Mouse (Mus musculus) embryonic facial prominence, embryonic 15.5 days (tissue): Measurements from ENCODE around the gene Adam23. TPM values are rescaled to one million over a fixed set of nuclear protein-coding genes. Genes with fewer than 3 reads are reported as not detected.

Source experiments
- ATAC-seq: fragments of 200-750 bp; cut with Nextera tagmentation; 2 replicates; pipeline ENCODE4 v1.8.0; 2017; ENCODE audit warnings: low read depth, moderate TSS enrichment; ENCODE audit not compliant: insufficient number of reproducible peaks, low FRiP score, low TSS enrichment
- H3K27ac ChIP-seq: fragments of 300-500 bp; sonication (generic); replicated peaks from 2 replicates; pipeline ENCODE4 v1.5.1; 2015; ENCODE audit warnings: mild to moderate bottlenecking, inconsistent platforms
- H3K27me3 ChIP-seq: fragments of 300-500 bp; sonication (generic); 2 replicates; pipeline ENCODE4 v1.6.1; 2015; ENCODE audit warnings: inconsistent platforms
- H3K36me3 ChIP-seq: fragments of 300-500 bp; sonication (generic); 2 replicates; pipeline ENCODE4 v1.6.1; 2015; ENCODE audit warnings: mild to moderate bottlenecking, inconsistent platforms
- H3K4me1 ChIP-seq: fragments of 300-500 bp; sonication (generic); 2 replicates; pipeline ENCODE4 v1.6.1; 2015; ENCODE audit warnings: inconsistent platforms
- H3K4me2 ChIP-seq: fragments of 300-500 bp; sonication (generic); replicated peaks from 2 replicates; pipeline ENCODE4 v1.6.1; 2015; ENCODE audit warnings: mild to moderate bottlenecking, inconsistent platforms
- H3K4me3 ChIP-seq: fragments of 300-500 bp; sonication (generic); replicated peaks from 2 replicates; pipeline ENCODE4 v1.5.1; 2015; ENCODE audit warnings: mild to moderate bottlenecking, inconsistent platforms
- H3K9ac ChIP-seq: fragments of 300-500 bp; sonication (generic); 2 replicates; pipeline ENCODE4 v1.6.1; 2015; ENCODE audit warnings: inconsistent platforms
- H3K9me3 ChIP-seq: fragments of 300-500 bp; sonication (generic); replicated peaks from 2 replicates; pipeline ENCODE4 v1.6.1; 2016; ENCODE audit warnings: inconsistent platforms
- WGBS: fragments of 180-500 bp; shearing (Covaris S2); methylation state at CpG from one replicate; pipeline ENCODE4 v1.1.7; 2015; 5-methylcytosine and 5-hydroxymethylcytosine counted together
- polyA plus RNA-seq: library from polyadenylated mRNA; unstranded; fragments of >200 nt; fragmentation: Nextera tagmentation; extraction: Ambion mirVana; gene quantifications from 2 replicates; pipeline ENCODE4 v1.2.1, GENCODE M21; 2015

Adam23 gene
- polyA plus RNA-seq, 1 experiment from 2014 or later: 4.5 TPM

DNA sequence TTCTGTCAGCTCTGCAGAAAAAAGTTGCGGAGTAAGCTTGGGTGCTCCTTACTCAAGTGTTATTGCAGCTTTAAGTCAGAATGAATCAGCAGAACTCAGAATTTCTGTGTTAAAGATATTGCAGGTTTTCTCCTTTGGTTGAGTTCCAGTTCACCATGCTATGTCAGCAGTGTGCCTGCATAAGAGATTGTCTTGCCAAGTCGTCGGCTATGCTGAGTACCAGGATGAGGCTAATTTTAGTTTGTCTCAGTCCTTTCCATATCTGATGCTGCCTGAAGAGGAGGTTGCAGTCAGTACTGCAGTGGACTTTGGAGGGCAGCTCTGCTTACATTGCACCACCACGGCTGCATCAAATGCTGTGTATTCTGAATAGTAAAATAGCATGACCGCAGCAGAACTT is 33.3 kb downstream of the Adam23 start:
- Histone ChIP-seq H3K9ac (no peak overlapping the region), H3K36me3 (no peaks in the 10 kb centered on the region), H3K27ac (no peak overlapping the region), H3K4me3 (no peak overlapping the region), H3K9me3 (no peaks in the 10 kb centered on the region), H3K4me1 (no peaks in the 10 kb centered on the region), H3K4me2 (no peak overlapping the region), H3K27me3 (no peaks in the 10 kb centered on the region)
- WGBS: 87% methylated on average over 5 of the region's 5 CpGs
- ATAC-seq: no peak

GRCm38 (mm10) chr1:63484646-63485045 is 39.0 kb downstream of the Adam23 start:
- Histone ChIP-seq H3K4me3 (no peak overlapping the region), H3K27me3 (no peaks in the 10 kb centered on the region), H3K9ac (no peak overlapping the region), H3K36me3 (no peaks in the 10 kb centered on the region), H3K27ac (no peak overlapping the region), H3K9me3 (no peaks in the 10 kb centered on the region), H3K4me1 (no peaks in the 10 kb centered on the region), H3K4me2 (no peak overlapping the region)
- ATAC-seq: no peak
- WGBS: 86% methylated on average over 6 of the region's 6 CpGs

GRCm38 (mm10) chr1:63486646-63487045 is 41.0 kb downstream of the Adam23 start:
- Histone ChIP-seq H3K36me3 (no peaks in the 10 kb centered on the region), H3K27ac (no peak overlapping the region), H3K4me3 (no peak overlapping the region), H3K9me3 (no peaks in the 10 kb centered on the region), H3K9ac (no peak overlapping the region), H3K4me2 (no peak overlapping the region), H3K27me3 (no peaks in the 10 kb centered on the region), H3K4me1 (no peaks in the 10 kb centered on the region)
- no peak for ATAC-seq
- WGBS: 70% methylated on average over 2 of the region's 2 CpGs

DNA sequence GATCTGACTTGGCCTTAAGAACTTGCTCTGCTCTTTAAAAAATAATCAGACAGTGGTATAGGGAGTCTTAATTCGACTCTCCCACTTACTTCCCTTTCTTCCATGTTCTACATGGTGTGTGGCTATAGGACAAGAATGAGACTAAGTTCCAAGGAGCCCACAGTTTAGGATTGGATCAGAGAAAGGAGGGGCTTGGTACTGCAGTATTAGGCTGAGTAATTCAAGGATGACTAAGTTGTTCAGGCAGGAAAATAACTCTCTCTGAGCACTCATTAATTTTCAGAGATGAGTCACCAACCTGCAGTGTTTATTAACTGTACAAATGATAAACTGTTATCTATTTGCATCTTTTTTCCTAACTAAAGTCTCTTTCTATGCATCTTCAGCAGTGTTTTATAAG is 45.3 kb downstream of the Adam23 start:
- Histone ChIP-seq H3K27ac (no peak overlapping the region), H3K36me3 (no peaks in the 10 kb centered on the region), H3K27me3 (no peaks in the 10 kb centered on the region), H3K9me3 (no peaks in the 10 kb centered on the region), H3K4me1 (no peaks in the 10 kb centered on the region), H3K4me2 (no peak overlapping the region), H3K4me3 (no peak overlapping the region), H3K9ac (no peak overlapping the region)
- no peak for ATAC-seq
- WGBS: 57% methylated on average over 1 of the region's 1 CpGs

DNA sequence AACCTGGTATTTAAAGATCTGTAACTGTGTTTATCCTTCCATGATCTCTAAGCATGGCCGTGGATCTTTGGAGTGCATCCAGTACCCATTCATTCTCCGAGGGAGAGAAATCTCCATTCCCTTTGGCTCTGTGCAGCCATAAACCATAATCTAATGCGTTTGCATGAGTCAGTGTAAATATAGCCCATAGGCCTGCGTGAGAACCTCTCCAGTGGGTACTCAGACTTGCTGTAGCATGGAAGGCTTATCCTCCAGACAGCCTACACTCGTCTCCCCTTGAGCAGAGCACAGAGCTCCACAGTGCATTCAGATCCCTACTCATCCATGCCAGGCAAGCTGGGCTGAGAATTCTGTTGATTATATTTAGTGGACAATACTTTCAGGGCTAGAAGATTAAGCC is 47.6 kb downstream of the Adam23 start:
- Histone ChIP-seq H3K27ac (no peak overlapping the region), H3K4me1 (no peaks in the 10 kb centered on the region), H3K4me3 (no peak overlapping the region), H3K36me3 (no peaks in the 10 kb centered on the region), H3K27me3 (no peaks in the 10 kb centered on the region), H3K9ac (no peak overlapping the region), H3K4me2 (no peak overlapping the region), H3K9me3 (no peaks in the 10 kb centered on the region)
- ATAC-seq: no peak
- WGBS: 60% methylated on average over 5 of the region's 5 CpGs

GRCm38 (mm10) chr1:63507386-63507785 is 61.7 kb downstream of the Adam23 start:
- Histone ChIP-seq H3K27me3 (no peaks in the 10 kb centered on the region), H3K9ac (no peak overlapping the region), H3K27ac (no peak overlapping the region), H3K9me3 (no peaks in the 10 kb centered on the region), H3K4me1 (no peaks in the 10 kb centered on the region), H3K36me3 (no peaks in the 10 kb centered on the region), H3K4me2 (no peak overlapping the region), H3K4me3 (no peak overlapping the region)
- no peak for ATAC-seq
- 40% methylated on average over 4 of the region's 4 CpGs for WGBS

DNA sequence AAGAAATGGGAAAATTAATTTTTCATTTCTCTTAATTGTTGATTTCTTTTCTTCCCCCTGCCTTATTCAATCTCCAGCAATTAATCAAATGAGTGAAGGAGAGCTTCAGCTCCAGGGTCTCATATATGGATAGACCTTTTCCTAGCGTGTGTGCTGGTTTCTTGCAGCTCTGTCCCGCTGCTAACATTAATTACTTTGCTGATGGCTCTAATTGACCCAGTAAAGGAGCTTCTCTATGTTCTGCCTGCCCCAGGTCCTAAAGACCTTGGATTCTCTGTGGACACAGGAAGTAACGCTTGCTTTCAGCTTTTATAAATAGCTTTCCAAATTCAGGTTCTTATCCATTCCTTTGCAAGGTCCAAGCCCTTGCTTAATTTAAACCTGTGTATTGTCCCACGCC is 63.1 kb downstream of the Adam23 start:
- Histone ChIP-seq H3K9me3 (no peaks in the 10 kb centered on the region), H3K4me2 (no peak overlapping the region), H3K36me3 (no peaks in the 10 kb centered on the region), H3K9ac (no peak overlapping the region), H3K27me3 (no peaks in the 10 kb centered on the region), H3K4me1 (no peaks in the 10 kb centered on the region), H3K27ac (no peak overlapping the region), H3K4me3 (no peak overlapping the region)
- ATAC-seq: no peak
- WGBS: 45% methylated on average over 4 of the region's 4 CpGs

DNA sequence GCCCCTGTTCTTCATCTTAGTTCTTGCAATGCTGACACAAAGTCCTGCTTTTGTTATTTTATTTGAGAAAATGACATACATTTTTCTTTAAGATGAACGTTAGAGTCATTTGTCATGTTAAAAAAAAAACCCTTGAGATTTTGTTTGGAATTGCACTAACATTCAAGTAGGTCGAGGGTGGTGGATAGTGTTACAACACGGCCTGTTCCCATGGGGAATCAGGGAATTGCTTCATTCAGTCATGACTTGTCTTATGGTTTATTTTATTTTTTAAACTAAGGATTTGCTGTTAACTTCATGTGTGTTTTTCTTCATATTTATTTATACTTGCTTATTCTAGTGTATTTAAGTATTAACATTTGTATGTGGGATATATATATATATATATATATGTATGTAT is 65.7 kb downstream of the Adam23 start:
- no peak overlapping the region for H3K4me3 ChIP-seq
- H3K9me3 ChIP-seq: no peaks in the 10 kb centered on the region
- H3K9ac ChIP-seq: no peak overlapping the region
- H3K27me3 ChIP-seq: no peaks in the 10 kb centered on the region
- no peak overlapping the region for H3K27ac ChIP-seq
- no peak overlapping the region for H3K4me2 ChIP-seq
- ATAC-seq: no peak
- no peaks in the 10 kb centered on the region for H3K36me3 ChIP-seq
- H3K4me1 ChIP-seq: no peaks in the 10 kb centered on the region
- WGBS: 40% methylated on average over 3 of the region's 3 CpGs

- ATAC-seq: no peak
- H3K27me3 ChIP-seq: no peaks in the 10 kb centered on the region
- no peaks in the 10 kb centered on the region for H3K9me3 ChIP-seq
- H3K9ac ChIP-seq: no peak overlapping the region
- no peak overlapping the region for H3K27ac ChIP-seq
- no peaks in the 10 kb centered on the region for H3K4me1 ChIP-seq
- H3K4me2 ChIP-seq: no peak overlapping the region
- H3K4me3 ChIP-seq: no peak overlapping the region
- 78% methylated on average over 11 of the region's 11 CpGs for WGBS
- H3K36me3 ChIP-seq: no peaks in the 10 kb centered on the region
Measured at GRCm38 (mm10) chr1:63517800-63518199, 72.1 kb downstream of the Adam23 start.

GRCm38 (mm10) chr1:63518814-63519213 is 73.1 kb downstream of the Adam23 start:
- H3K27ac ChIP-seq: no peak overlapping the region
- H3K9ac ChIP-seq: no peak overlapping the region
- no peaks in the 10 kb centered on the region for H3K9me3 ChIP-seq
- ATAC-seq: no peak
- H3K4me1 ChIP-seq: no peaks in the 10 kb centered on the region
- 46% methylated on average over 5 of the region's 5 CpGs for WGBS
- no peaks in the 10 kb centered on the region for H3K27me3 ChIP-seq
- no peak overlapping the region for H3K4me3 ChIP-seq
- H3K4me2 ChIP-seq: no peak overlapping the region
- no peaks in the 10 kb centered on the region for H3K36me3 ChIP-seq

GRCm38 (mm10) chr1:63529901-63530300 is 84.2 kb downstream of the Adam23 start:
- Histone ChIP-seq H3K9me3 (no peaks in the 10 kb centered on the region), H3K4me3 (no peak overlapping the region), H3K4me1 (no peaks in the 10 kb centered on the region), H3K27me3 (no peaks in the 10 kb centered on the region), H3K4me2 (no peak overlapping the region), H3K36me3 (no peaks in the 10 kb centered on the region), H3K9ac (no peak overlapping the region), H3K27ac (no peak overlapping the region)
- WGBS: 68% methylated on average over 9 of the region's 9 CpGs
- no peak for ATAC-seq

GRCm38 (mm10) chr1:63534271-63534827 is 88.7 kb downstream of the Adam23 start:
- Histone ChIP-seq H3K9ac (no peak overlapping the region), H3K4me3 (no peak overlapping the region), H3K4me1 (no peaks in the 10 kb centered on the region), H3K4me2 (no peak overlapping the region), H3K9me3 (no peaks in the 10 kb centered on the region), H3K27me3 (no peaks in the 10 kb centered on the region), H3K27ac (no peak overlapping the region), H3K36me3 (no peaks in the 10 kb centered on the region)
- WGBS: 45% methylated on average over 6 of the region's 6 CpGs
- no peak; the same call in 1 of the 2 replicates for ATAC-seq
